Mouse (Mus musculus) hindbrain, embryonic 16.5 days (tissue): ENCODE data around the gene Gm9732. TPM values are rescaled to one million over a fixed set of nuclear protein-coding genes. Genes with fewer than 3 reads are reported as not detected.
"Not testable (repeated sequence)": the region's sequence is repeated elsewhere in the genome, so short reads cannot be mapped to it uniquely, and the experiment has no call there.

Experiments used
- ATAC-seq: fragments of 200-750 bp; cut with Nextera tagmentation; 2 replicates; pipeline ENCODE4 v1.8.0; 2017; ENCODE audit warnings: moderate TSS enrichment, moderate library complexity
- H3K27ac ChIP-seq: fragments of 300-500 bp; sonication (generic); 2 replicates; pipeline ENCODE4 v1.5.1; 2014; ENCODE audit warnings: low read depth, mild to moderate bottlenecking, control low read depth, low read length, moderate library complexity
- H3K27me3 ChIP-seq: fragments of 300-500 bp; sonication (generic); replicated peaks from 2 replicates; pipeline ENCODE4 v1.6.1; 2014; ENCODE audit warnings: low read length; ENCODE audit not compliant: control insufficient read depth, insufficient read depth
- H3K36me3 ChIP-seq: fragments of 300-500 bp; sonication (generic); 2 replicates; pipeline ENCODE4 v1.6.1; 2014; ENCODE audit warnings: mild to moderate bottlenecking, low read length, moderate library complexity, mixed read lengths; ENCODE audit not compliant: control insufficient read depth, insufficient read depth
- H3K4me1 ChIP-seq: fragments of 300-500 bp; sonication (generic); 2 replicates; pipeline ENCODE4 v1.6.1; 2014; ENCODE audit warnings: low read depth, low read length; ENCODE audit not compliant: control insufficient read depth, insufficient read depth
- H3K4me2 ChIP-seq: fragments of 300-500 bp; sonication (generic); 2 replicates; pipeline ENCODE4 v1.6.1; 2014; ENCODE audit warnings: mild to moderate bottlenecking, low read length, control low read depth, moderate library complexity
- H3K4me3 ChIP-seq: fragments of 300-500 bp; sonication (generic); 2 replicates; pipeline ENCODE4 v1.5.1; 2014; ENCODE audit warnings: mild to moderate bottlenecking, low read length, control low read depth, moderate library complexity
- H3K9ac ChIP-seq: fragments of 300-500 bp; sonication (generic); 2 replicates; pipeline ENCODE4 v1.6.1; 2014; ENCODE audit warnings: low read depth, mild to moderate bottlenecking, control low read depth, low read length, moderate library complexity
- H3K9me3 ChIP-seq: fragments of 300-500 bp; sonication (generic); 2 replicates; pipeline ENCODE4 v1.6.1; 2014; ENCODE audit warnings: mild to moderate bottlenecking, low read length, moderate library complexity; ENCODE audit not compliant: control insufficient read depth
- WGBS: fragments of 180-500 bp; shearing (Covaris S2); extraction: QIAGEN DNeasy Blood & Tissue Kit; methylation state at CpG from one replicate; pipeline ENCODE4 v1.1.7; 2014; 5-methylcytosine and 5-hydroxymethylcytosine counted together
- polyA plus RNA-seq: library from polyadenylated mRNA; unstranded; fragments of >200 nt; fragmentation: Nextera tagmentation; extraction: Ambion mirVana; gene quantifications from 2 replicates; pipeline ENCODE4 v1.2.1, GENCODE M21; 2015

The Gm9732 gene
- polyA plus RNA-seq, result not detected in 2 replicates

DNA sequence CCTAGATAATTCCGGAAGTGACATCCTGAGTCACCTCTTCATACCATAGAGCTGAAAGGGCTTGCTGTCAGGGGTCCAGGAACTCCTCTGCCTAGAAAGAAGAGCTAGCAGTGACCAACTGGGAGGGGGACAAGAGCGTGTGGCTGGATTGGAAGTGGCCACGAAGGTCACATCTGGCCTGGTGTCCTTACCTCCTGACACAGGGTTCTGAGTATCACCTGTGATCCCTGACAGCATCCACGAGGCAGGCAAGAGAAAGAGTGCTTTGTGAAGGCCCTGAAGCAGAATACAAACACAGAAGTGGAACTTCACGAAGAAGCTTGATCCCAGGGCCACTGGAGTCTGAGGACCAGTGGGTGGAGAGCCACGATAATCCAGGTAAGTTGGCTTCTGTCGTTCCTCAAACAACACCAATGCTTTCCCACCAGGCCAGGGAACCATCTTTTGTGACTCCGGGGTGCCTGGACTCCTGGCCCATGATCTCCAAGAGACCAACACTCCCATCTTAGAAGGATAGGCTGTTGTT is at the start of gene Gm9732:
Gm9732 (plus strand) TSS at position 51 of the 526 bp plus-strand sequence.
- H3K9ac ChIP-seq, H3K4me3 ChIP-seq, H3K27me3 ChIP-seq, H3K9me3 ChIP-seq, ATAC-seq, H3K4me2 ChIP-seq, H3K36me3 ChIP-seq, H3K4me1 ChIP-seq, H3K27ac ChIP-seq: not testable (repeated sequence)
- WGBS, result 81% methylated on average over 8 of the region's 8 CpGs

DNA sequence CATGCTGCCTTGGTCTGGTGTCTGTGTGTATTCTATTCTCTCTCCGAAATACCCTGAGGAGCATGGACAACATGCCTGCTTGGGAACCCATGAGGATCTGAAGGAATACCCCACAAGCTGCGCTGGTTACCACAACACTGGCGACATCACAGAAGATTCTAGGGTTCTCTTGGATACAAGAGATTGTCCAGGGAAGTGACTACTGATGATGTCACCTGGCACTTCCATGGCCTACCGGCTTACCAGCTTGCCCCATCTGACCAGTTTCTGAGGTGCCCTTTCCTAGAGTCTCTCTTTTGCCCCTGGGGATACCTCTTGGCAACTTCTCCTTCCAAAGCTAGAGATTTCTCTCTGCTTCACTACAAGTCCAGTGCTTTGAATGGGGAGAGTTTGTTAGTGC is 39.6 kb upstream of the Gm9732 start, which contains the start of gene Gm8122:
Gm8122 (minus strand) TSS at position 101 of the 400 bp plus-strand sequence.
- WGBS, result 91% methylated on average over 2 of the region's 4 CpGs
- ATAC-seq, H3K9me3 ChIP-seq, H3K9ac ChIP-seq, H3K4me2 ChIP-seq, H3K4me1 ChIP-seq, H3K4me3 ChIP-seq, H3K27ac ChIP-seq, H3K27me3 ChIP-seq, H3K36me3 ChIP-seq: not testable (repeated sequence)

DNA sequence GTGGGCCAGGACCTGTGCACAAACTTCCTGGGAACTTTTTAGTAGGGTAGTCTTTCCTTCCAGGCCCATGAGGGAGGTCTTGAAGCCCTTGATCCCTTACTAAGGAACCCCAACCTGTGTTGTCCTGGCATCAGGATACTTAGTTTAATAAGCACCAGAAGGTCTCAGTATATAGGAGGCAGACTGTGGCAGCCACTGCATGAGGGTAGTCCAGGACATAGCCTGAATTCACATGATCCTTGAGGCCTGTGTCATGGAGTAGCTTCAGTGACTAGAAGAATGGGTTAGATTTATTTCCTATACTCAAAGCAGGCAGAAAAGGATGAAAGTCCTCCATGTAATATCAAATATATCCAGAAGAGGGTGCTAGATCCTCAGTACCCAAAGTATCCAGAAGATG is 37.1 kb upstream of the Gm9732 start:
- not testable (repeated sequence) for H3K9ac ChIP-seq, H3K4me3 ChIP-seq, ATAC-seq, H3K27ac ChIP-seq, H3K4me1 ChIP-seq, H3K36me3 ChIP-seq, H3K4me2 ChIP-seq, H3K9me3 ChIP-seq, H3K27me3 ChIP-seq

DNA sequence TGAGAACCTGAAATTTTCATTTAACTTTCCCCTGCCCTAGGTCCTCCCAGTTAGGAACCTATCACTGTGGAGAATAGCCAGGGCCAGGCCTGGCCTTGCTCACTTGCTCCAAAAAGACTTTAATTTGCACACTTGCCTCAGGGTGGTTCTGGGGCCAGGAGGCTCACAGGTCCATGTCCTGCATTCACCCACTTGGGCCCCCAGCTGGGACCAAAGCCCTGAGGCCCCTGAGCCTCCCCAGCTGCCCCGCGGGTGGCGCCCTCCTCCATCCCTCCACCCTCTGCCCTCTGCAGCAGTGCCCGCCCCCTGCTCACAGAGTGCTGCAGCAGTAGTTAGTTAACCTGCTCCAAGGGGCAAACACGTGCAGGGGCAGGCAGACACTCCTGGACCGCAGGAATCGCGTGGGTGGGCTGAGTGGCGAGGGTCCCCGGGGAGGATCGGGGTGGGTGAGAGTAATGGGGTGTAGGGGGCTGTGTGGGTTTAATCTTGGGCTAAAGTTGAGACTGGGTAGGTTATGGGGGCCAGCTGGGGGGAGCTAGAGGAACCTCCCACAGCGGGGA is 25.1 kb upstream of the Gm9732 start:
- H3K27ac ChIP-seq, H3K36me3 ChIP-seq, H3K4me3 ChIP-seq, H3K9ac ChIP-seq, H3K9me3 ChIP-seq, H3K27me3 ChIP-seq, ATAC-seq, H3K4me2 ChIP-seq, H3K4me1 ChIP-seq: not testable (repeated sequence)
- 22% methylated on average over 7 of the region's 12 CpGs for WGBS

DNA sequence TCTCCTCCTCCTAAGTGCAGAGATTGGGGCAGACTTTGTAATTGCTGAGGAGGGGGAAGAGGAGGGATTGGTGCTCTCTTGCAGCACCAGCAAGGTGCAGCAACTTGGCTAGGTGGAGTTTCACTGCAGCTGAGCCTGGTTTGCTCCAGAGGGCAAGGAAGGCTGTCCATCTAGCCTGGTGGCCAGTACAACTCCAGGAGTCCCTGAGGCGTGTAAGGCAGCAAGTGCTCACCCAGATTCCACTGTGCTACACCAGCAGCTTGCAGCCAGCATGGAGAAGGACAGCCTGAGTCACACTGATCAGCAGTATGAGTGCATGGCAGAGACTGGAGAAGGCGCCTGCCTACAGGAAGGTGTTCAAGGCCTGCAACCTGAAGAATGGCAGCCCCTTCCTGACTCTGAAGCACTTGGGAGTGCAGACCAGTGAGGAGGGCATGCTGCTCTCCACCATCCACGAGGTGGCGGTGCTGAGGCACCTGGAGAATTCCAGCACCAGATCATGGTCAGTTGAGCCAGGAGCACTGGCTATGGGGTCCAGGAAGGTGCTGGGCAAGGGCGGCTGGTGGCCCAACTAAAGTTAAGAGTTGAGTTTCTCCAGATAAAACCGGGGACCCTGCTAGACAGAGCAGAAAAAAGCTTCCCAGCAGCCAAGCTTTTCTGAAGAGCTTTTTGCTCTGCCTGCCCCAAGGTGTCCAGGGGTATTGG is 24.1 kb upstream of the Gm9732 start:
- not testable (repeated sequence) for ATAC-seq, H3K9ac ChIP-seq, H3K36me3 ChIP-seq, H3K4me1 ChIP-seq, H3K27me3 ChIP-seq, H3K27ac ChIP-seq, H3K4me3 ChIP-seq, H3K9me3 ChIP-seq, H3K4me2 ChIP-seq
- WGBS, result 39% methylated on average over 4 of the region's 6 CpGs

DNA sequence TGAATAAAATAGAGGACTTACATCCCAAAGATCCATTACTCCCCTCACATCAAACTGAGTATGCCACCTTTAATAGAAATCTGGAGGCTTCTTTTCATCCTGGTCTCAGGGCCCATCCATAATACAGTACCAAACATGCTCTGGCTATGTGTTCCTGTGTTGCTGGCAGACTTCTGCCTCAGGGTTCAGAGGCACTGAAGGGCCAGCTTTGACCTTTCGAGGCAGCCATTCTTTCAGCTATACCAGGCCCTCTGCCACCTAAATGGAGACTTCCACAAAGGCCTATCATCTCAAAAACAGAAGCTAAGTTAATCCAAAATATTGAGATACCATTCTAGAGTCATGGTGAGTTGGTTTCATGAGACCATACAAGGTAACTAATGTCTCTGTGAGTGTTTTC is 18.3 kb upstream of the Gm9732 start:
- not testable (repeated sequence) for H3K4me1 ChIP-seq, H3K4me2 ChIP-seq, H3K27ac ChIP-seq, H3K36me3 ChIP-seq, H3K4me3 ChIP-seq, ATAC-seq, H3K9me3 ChIP-seq, H3K27me3 ChIP-seq, H3K9ac ChIP-seq
- WGBS, result 85% methylated on average over 1 of the region's 1 CpGs

DNA sequence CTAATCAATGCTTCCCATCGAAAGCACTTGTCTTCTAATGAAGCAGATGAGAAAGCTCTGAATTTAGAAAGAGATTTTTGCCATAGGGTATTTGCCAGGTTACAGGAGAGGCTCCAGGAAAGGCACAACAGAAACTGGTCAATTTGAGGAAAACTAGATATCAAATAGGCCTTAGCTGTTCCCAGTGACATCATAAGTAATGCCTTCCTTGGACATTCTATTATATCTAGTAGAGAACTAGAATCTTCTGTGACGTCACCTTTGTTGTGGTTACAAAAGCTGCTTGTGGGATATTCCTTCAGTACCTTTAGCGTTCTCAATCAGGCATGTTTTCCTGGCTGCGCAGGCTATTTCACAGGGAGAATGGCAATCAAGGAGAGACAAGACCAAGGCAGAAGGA is 16.5 kb upstream of the Gm9732 start, which contains the start of gene Gm8126:
Gm8126 (plus strand) TSS at position 301 of the 400 bp plus-strand sequence.
- not testable (repeated sequence) for H3K27ac ChIP-seq, H3K9me3 ChIP-seq, H3K4me2 ChIP-seq, H3K27me3 ChIP-seq, H3K36me3 ChIP-seq, H3K4me1 ChIP-seq, ATAC-seq, H3K9ac ChIP-seq, H3K4me3 ChIP-seq
- 93% methylated on average over 2 of the region's 4 CpGs for WGBS

DNA sequence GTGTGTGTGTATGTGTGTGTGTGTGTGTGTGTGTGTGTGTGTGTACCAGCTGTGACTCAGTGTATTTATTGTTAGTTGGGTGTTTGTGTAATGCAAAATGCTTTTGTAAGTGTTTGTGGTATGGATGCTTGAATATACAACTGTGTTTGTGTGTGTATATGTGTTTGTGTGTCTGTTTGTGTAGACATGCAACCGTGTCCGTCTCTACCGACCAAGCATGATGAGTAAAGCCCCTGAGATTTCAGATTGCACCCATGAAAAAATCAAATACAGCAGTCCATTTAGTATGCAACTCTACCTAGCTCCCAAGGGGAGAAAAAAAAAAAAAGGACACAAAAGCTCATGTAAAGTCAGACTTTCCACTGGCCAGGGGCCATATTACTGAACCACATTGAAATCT is 11.4 kb upstream of the Gm9732 start:
- not testable (repeated sequence) for H3K4me1 ChIP-seq, H3K27ac ChIP-seq, H3K4me2 ChIP-seq, H3K36me3 ChIP-seq, H3K9me3 ChIP-seq, H3K4me3 ChIP-seq, H3K9ac ChIP-seq, H3K27me3 ChIP-seq, ATAC-seq
- 89% methylated on average over 3 of the region's 3 CpGs for WGBS

DNA sequence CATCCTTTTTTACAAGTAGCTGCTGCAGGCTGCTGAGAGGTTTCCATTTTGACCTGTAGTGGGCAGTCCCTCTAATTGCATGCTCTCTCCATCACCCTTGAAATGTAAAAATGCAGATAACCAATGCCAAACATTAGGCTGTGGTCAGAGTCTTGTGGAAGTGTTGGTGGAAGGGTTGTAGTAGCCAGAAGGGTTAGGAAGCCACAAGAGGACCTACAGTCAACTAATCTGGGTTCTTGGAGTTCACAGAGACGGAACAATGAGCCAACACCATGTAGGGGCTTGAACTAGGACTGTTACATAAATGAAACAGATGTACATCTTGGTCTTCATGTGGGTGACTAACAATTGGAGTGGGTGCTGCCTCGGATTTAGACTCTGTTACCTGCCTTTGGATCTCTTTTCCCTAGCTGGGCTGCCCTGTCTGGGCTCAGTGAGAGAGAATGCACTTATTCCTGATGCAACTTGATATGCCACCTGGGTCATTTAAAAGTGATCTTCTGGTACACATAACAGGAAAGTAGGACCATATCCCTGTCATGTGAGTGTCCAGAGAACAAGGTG is 6.2 kb upstream of the Gm9732 start:
- H3K4me1 ChIP-seq, ATAC-seq, H3K36me3 ChIP-seq, H3K9ac ChIP-seq, H3K4me2 ChIP-seq, H3K4me3 ChIP-seq, H3K27ac ChIP-seq, H3K9me3 ChIP-seq, H3K27me3 ChIP-seq: not testable (repeated sequence)
- 50% methylated on average over 2 of the region's 2 CpGs for WGBS
